Mouse (Mus musculus) stomach, embryonic 16.5 days (tissue): ENCODE results near the gene Ankrd28. TPM values are rescaled to one million over a fixed set of nuclear protein-coding genes. Genes with fewer than 3 reads are reported as not detected.

Experiments
- ATAC-seq: fragments of 200-750 bp; cut with Nextera tagmentation; 2 replicates; pipeline ENCODE4 v1.8.0; 2017; ENCODE audit warnings: moderate number of reproducible peaks, moderate TSS enrichment; ENCODE audit not compliant: insufficient read depth, low FRiP score
- H3K27ac ChIP-seq: fragments of 300-500 bp; sonication (generic); 2 replicates; pipeline ENCODE4 v1.5.1; 2014; ENCODE audit warnings: low read length
- H3K27me3 ChIP-seq: fragments of 300-500 bp; sonication (generic); 2 replicates; pipeline ENCODE4 v1.6.1; 2014; ENCODE audit warnings: low read length, control low read depth, mixed read lengths; ENCODE audit not compliant: control insufficient read depth, insufficient read depth
- H3K36me3 ChIP-seq: fragments of 300-500 bp; sonication (generic); 2 replicates; pipeline ENCODE4 v1.6.1; 2014; ENCODE audit warnings: low read length; ENCODE audit not compliant: control insufficient read depth, insufficient read depth
- H3K4me1 ChIP-seq: fragments of 300-500 bp; sonication (generic); 2 replicates; pipeline ENCODE4 v1.6.1; 2014; ENCODE audit warnings: low read length, control low read depth, mixed read lengths; ENCODE audit not compliant: control insufficient read depth, insufficient read depth
- H3K4me2 ChIP-seq: fragments of 300-500 bp; sonication (generic); 2 replicates; pipeline ENCODE4 v1.6.1; 2014; ENCODE audit warnings: low read depth, low read length, mixed read lengths
- H3K4me3 ChIP-seq: fragments of 300-500 bp; sonication (generic); replicated peaks from 2 replicates; pipeline ENCODE4 v1.5.1; 2014; ENCODE audit warnings: mild to moderate bottlenecking, low read length
- H3K9ac ChIP-seq: fragments of 300-500 bp; sonication (generic); 2 replicates; pipeline ENCODE4 v1.6.1; 2014; ENCODE audit warnings: low read length
- H3K9me3 ChIP-seq: fragments of 300-500 bp; sonication (generic); replicated peaks from 2 replicates; pipeline ENCODE4 v1.6.1; 2016; ENCODE audit warnings: low read length, control low read depth; ENCODE audit not compliant: control insufficient read depth
- WGBS: fragments of 180-500 bp; shearing (Covaris S2); extraction: QIAGEN DNeasy Blood & Tissue Kit; methylation state at CpG from one replicate; pipeline ENCODE4 v1.1.7; 2014; 5-methylcytosine and 5-hydroxymethylcytosine counted together
- polyA plus RNA-seq: library from polyadenylated mRNA; unstranded; fragments of >200 nt; fragmentation: Nextera tagmentation; extraction: Ambion mirVana; gene quantifications from 2 replicates; pipeline ENCODE4 v1.2.1, GENCODE M21; 2015

Ankrd28 gene
- polyA plus RNA-seq, 1 experiment from 2014 or later = 8.4 TPM

GRCm38 (mm10) chr14:31800446-31800845, 30.0 kb downstream of the Ankrd28 start:
- Histone ChIP-seq H3K9me3 (no peaks in the 10 kb centered on the region), H3K27me3 (no peaks in the 10 kb centered on the region), H3K27ac (no peak overlapping the region), H3K4me1 (0 out of 2 replicates have a peak, but pooled peaks cover 3% of the 10 kb centered on the region), H3K36me3 (no peaks in the 10 kb centered on the region), H3K4me3 (no peak overlapping the region), H3K9ac (no peak overlapping the region), H3K4me2 (no peak overlapping the region)
- ATAC-seq = no peak
- 84% methylated on average over 5 of the region's 5 CpGs for WGBS

- H3K4me2 ChIP-seq = no peak overlapping the region
- ATAC-seq = no peak
- WGBS = 64% methylated on average over 10 of the region's 10 CpGs
- peaks cover 3% of the 10 kb centered on the region; the same call in 1 of the 2 replicates for H3K4me1 ChIP-seq
- H3K27ac ChIP-seq = no peak overlapping the region
- no peaks in the 10 kb centered on the region for H3K9me3 ChIP-seq
- no peaks in the 10 kb centered on the region for H3K27me3 ChIP-seq
- H3K9ac ChIP-seq = no peak overlapping the region
- no peaks in the 10 kb centered on the region for H3K36me3 ChIP-seq
- H3K4me3 ChIP-seq = no peak overlapping the region
Measured at GRCm38 (mm10) chr14:31798937-31799336, 31.5 kb downstream of the Ankrd28 start.

- Histone ChIP-seq H3K4me3 (no peak overlapping the region), H3K27ac (no peak overlapping the region), H3K4me2 (no peak overlapping the region), H3K9ac (no peak overlapping the region), H3K9me3 (no peaks in the 10 kb centered on the region), H3K4me1 (peaks cover 3% of the 10 kb centered on the region; the same call in 1 of the 2 replicates), H3K36me3 (no peaks in the 10 kb centered on the region), H3K27me3 (no peaks in the 10 kb centered on the region)
- ATAC-seq = no peak
- WGBS = 51% methylated on average over 1 of the region's 1 CpGs
Measured at GRCm38 (mm10) chr14:31795535-31795934, 34.9 kb downstream of the Ankrd28 start.

GRCm38 (mm10) chr14:31794776-31795126, 35.7 kb downstream of the Ankrd28 start:
- H3K9me3 ChIP-seq = no peaks in the 10 kb centered on the region
- no peak overlapping the region for H3K27ac ChIP-seq
- no peaks in the 10 kb centered on the region for H3K36me3 ChIP-seq
- H3K4me2 ChIP-seq = no peak overlapping the region
- no peaks in the 10 kb centered on the region for H3K27me3 ChIP-seq
- H3K4me1 ChIP-seq = peaks cover 3% of the 10 kb centered on the region; the same call in 1 of the 2 replicates
- no peak overlapping the region for H3K4me3 ChIP-seq
- ATAC-seq = no peak
- no peak overlapping the region for H3K9ac ChIP-seq
- WGBS = 33% methylated on average over 1 of the region's 1 CpGs

- H3K4me3 ChIP-seq = no peak overlapping the region
- H3K36me3 ChIP-seq = no peaks in the 10 kb centered on the region
- H3K9me3 ChIP-seq = no peaks in the 10 kb centered on the region
- H3K4me2 ChIP-seq = no peak overlapping the region
- WGBS = 59% methylated on average over 4 of the region's 4 CpGs
- no peaks in the 10 kb centered on the region for H3K27me3 ChIP-seq
- ATAC-seq = peak; percentile 83; the same call in 1 of the 2 replicates
- no peak overlapping the region for H3K27ac ChIP-seq
- peaks cover 3% of the 10 kb centered on the region; the same call in 1 of the 2 replicates for H3K4me1 ChIP-seq
- no peak overlapping the region for H3K9ac ChIP-seq
Measured at GRCm38 (mm10) chr14:31793979-31794775, 36.3 kb downstream of the Ankrd28 start.

- ATAC-seq = no peak
- WGBS = 48% methylated on average over 1 of the region's 1 CpGs
- H3K36me3 ChIP-seq = no peaks in the 10 kb centered on the region
Measured at GRCm38 (mm10) chr14:31790797-31791196, 39.7 kb downstream of the Ankrd28 start.

GRCm38 (mm10) chr14:31786906-31787305, 43.5 kb downstream of the Ankrd28 start:
- ATAC-seq = no peak
- no peak overlapping the region for H3K9ac ChIP-seq
- no peaks in the 10 kb centered on the region for H3K27me3 ChIP-seq
- no peak overlapping the region for H3K4me2 ChIP-seq
- no peak overlapping the region for H3K4me3 ChIP-seq
- WGBS = 38% methylated on average over 2 of the region's 2 CpGs
- H3K9me3 ChIP-seq = no peaks in the 10 kb centered on the region
- H3K4me1 ChIP-seq = peaks cover 7% of the 10 kb centered on the region
- no peaks in the 10 kb centered on the region for H3K36me3 ChIP-seq
- H3K27ac ChIP-seq = no peak overlapping the region

More at GRCm38 (mm10) chr14:31790797-31791196, 39.7 kb downstream of the Ankrd28 start:
- Histone ChIP-seq H3K27me3 (no peaks in the 10 kb centered on the region), H3K9ac (no peak overlapping the region), H3K27ac (no peak overlapping the region), H3K4me3 (no peak overlapping the region), H3K4me2 (no peak overlapping the region), H3K4me1 (peaks cover 4% of the 10 kb centered on the region; the same call in 1 of the 2 replicates), H3K9me3 (no peaks in the 10 kb centered on the region)

GRCm38 (mm10) chr14:31785681-31786080, 44.8 kb downstream of the Ankrd28 start:
- no peak overlapping the region for H3K27ac ChIP-seq
- peaks cover 11% of the 10 kb centered on the region for H3K4me1 ChIP-seq
- H3K4me3 ChIP-seq = no peak overlapping the region
- ATAC-seq = no peak
- no peaks in the 10 kb centered on the region for H3K9me3 ChIP-seq
- H3K27me3 ChIP-seq = no peaks in the 10 kb centered on the region
- H3K4me2 ChIP-seq = no peak overlapping the region
- H3K9ac ChIP-seq = no peak overlapping the region
- no peaks in the 10 kb centered on the region for H3K36me3 ChIP-seq

- Histone ChIP-seq H3K4me2 (no peak overlapping the region), H3K4me1 (peaks cover 11% of the 10 kb centered on the region), H3K36me3 (no peaks in the 10 kb centered on the region), H3K9ac (no peak overlapping the region), H3K4me3 (no peak overlapping the region), H3K27ac (no peak overlapping the region), H3K9me3 (no peaks in the 10 kb centered on the region), H3K27me3 (no peaks in the 10 kb centered on the region)
- WGBS = 84% methylated on average over 5 of the region's 5 CpGs
- no peak for ATAC-seq
Measured at GRCm38 (mm10) chr14:31784975-31785374, 45.5 kb downstream of the Ankrd28 start.
